Mouse (Mus musculus) embryonic facial prominence, embryonic 10.5 days (tissue): Measurements from ENCODE around the gene Actg1. TPM values are rescaled to one million over a fixed set of nuclear protein-coding genes. Genes with fewer than 3 reads are reported as not detected.
A peak's percentile ranks its signal among the peaks of the same experiment; 100 is the strongest.

ENCODE experiments used
- DNase-seq: peaks from one replicate; pipeline ENCODE4 v3.0.0-alpha.2; 2017; ENCODE audit warnings: low spot score
- H3K27ac ChIP-seq: fragments of 300-500 bp; sonication (generic); replicated peaks from 2 replicates; pipeline ENCODE4 v1.5.1; 2016; ENCODE audit warnings: mild to moderate bottlenecking
- H3K27me3 ChIP-seq: fragments of 300-500 bp; sonication (generic); replicated peaks from 2 replicates; pipeline ENCODE4 v1.6.1; 2016; ENCODE audit warnings: low read depth, mild to moderate bottlenecking; ENCODE audit not compliant: poor library complexity, severe bottlenecking
- H3K36me3 ChIP-seq: fragments of 300-500 bp; sonication (generic); replicated peaks from 2 replicates; pipeline ENCODE4 v1.6.1; 2016; ENCODE audit warnings: mild to moderate bottlenecking, moderate library complexity
- H3K4me1 ChIP-seq: fragments of 300-500 bp; sonication (generic); 2 replicates; pipeline ENCODE4 v1.6.1; 2016
- H3K4me3 ChIP-seq: fragments of 300-500 bp; sonication (generic); 2 replicates; pipeline ENCODE4 v1.5.1; 2016; ENCODE audit warnings: mild to moderate bottlenecking, moderate library complexity
- H3K9me3 ChIP-seq: fragments of 300-500 bp; sonication (generic); 2 replicates; pipeline ENCODE4 v1.6.1; 2016; ENCODE audit warnings: mild to moderate bottlenecking
- WGBS: fragments of 180-500 bp; shearing (Covaris S2); methylation state at CpG from one replicate; pipeline ENCODE4 v1.1.7; 2016; 5-methylcytosine and 5-hydroxymethylcytosine counted together
- microRNA-seq: library from miRNA; unstranded; fragments of <30 nt; microRNA quantifications from one replicate; pipeline ENCODE4, GENCODE M21; 2017
- polyA plus RNA-seq: library from polyadenylated mRNA; unstranded; fragments of >200 nt; fragmentation: Nextera tagmentation; extraction: Ambion mirVana; gene quantifications from 2 replicates; pipeline ENCODE4 v1.2.1, GENCODE M21; 2016

Actg1 gene
- polyA plus RNA-seq, 1 experiment from 2014 or later: 3,150 TPM

DNA sequence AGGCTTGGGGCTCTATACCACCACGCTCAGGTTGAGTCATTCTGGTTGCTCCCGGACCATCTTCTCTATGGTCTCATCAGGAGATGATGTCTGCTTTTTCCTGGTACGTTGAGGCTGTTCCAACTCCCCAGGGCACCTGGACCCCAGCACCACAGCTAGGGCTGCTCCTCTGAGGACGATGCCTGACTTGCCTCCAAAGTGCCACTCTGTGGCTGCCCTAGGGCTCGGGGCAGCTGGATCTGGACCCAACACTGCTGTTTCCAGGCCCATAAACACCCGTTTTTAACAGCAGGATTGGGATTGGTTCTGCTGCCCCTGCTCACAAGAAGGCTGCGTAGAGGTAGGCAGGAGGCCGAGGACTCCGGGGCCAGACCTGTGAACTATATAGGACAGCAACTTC, 45.2 kb downstream of the Actg1 start:
- Histone ChIP-seq H3K36me3 (no peaks in the 10 kb centered on the region; the same call in 1 of the 2 replicates), H3K27ac (0 out of 2 replicates have a peak overlapping the region, but pooled peaks have one; percentile 98), H3K27me3 (peaks cover 22% of the 10 kb centered on the region), H3K9me3 (no peaks in the 10 kb centered on the region), H3K4me1 (peaks cover 61% of the 10 kb centered on the region), H3K4me3 (no peak overlapping the region)
- WGBS: 84% methylated on average over 9 of the region's 9 CpGs
- DNase-seq: no peak

DNA sequence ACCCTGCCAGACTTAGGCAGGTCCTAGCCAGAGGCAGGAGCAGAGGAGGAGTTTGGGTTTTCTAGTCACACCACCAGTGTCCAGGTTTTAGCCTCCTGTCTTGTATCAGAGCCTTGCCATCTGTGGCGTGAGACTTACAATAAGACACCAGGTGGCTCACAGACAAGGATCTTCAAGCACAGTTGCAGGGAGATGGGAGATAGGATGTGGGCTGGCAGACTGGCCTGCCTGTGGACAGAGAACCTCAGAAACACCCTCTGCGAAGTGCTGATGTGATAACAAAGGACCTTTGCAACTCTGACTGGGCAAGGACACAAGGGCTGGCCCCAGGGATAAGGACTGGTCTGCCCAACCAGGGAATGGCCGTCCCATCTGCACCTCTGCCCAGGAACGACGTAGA, 48.9 kb downstream of the Actg1 start:
- no peak overlapping the region for H3K4me3 ChIP-seq
- peaks cover 10% of the 10 kb centered on the region; the same call in 1 of the 2 replicates for H3K27me3 ChIP-seq
- WGBS: 57% methylated on average over 5 of the region's 5 CpGs
- no peaks in the 10 kb centered on the region for H3K9me3 ChIP-seq
- H3K27ac ChIP-seq: peak overlapping the region; percentile 5; the same call in 1 of the 2 replicates
- H3K36me3 ChIP-seq: no peaks in the 10 kb centered on the region; the same call in 1 of the 2 replicates
- no peak for DNase-seq
- peaks cover 62% of the 10 kb centered on the region for H3K4me1 ChIP-seq

DNA sequence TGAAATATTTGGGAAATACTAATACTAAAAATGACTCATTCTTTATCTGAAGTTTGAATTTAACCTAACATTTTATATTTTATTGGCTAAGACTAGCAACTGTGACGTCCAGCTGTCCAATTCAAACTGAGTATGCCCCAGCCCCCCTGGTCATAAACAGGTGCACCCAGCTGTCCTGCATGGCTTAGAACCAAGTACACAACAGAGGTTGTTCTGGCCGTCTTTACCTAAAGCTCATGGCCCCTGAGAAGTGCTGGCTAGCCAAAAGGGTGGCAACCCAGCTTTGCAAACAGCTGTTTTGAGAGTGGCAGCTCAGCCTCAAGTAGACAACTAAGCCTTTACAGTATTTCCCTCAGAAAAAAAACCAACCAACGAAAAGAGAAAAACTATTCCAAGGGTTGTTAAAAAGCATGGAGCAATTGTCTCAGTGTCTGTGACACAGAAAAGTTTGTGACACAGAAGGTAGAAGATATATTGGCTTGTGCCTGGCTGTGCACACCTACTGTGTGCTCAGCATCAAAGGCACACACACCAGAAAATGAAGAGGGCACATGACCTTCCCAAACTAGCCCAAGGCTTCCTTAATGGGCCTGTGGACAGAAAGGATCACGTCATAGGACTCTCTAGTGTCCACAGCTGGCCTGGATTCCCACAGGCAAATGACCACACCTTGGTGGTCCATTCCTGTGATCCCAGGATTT, 49.8 kb downstream of the Actg1 start:
- WGBS: 84% methylated on average over 4 of the region's 4 CpGs
- DNase-seq: no peak
- H3K4me3 ChIP-seq: no peak overlapping the region
- H3K27me3 ChIP-seq: peaks cover 5% of the 10 kb centered on the region; the same call in 1 of the 2 replicates
- H3K9me3 ChIP-seq: no peaks in the 10 kb centered on the region
- H3K27ac ChIP-seq: no peak overlapping the region; the same call in 1 of the 2 replicates
- H3K36me3 ChIP-seq: peaks cover 2% of the 10 kb centered on the region; the same call in 1 of the 2 replicates
- H3K4me1 ChIP-seq: peaks cover 62% of the 10 kb centered on the region

DNA sequence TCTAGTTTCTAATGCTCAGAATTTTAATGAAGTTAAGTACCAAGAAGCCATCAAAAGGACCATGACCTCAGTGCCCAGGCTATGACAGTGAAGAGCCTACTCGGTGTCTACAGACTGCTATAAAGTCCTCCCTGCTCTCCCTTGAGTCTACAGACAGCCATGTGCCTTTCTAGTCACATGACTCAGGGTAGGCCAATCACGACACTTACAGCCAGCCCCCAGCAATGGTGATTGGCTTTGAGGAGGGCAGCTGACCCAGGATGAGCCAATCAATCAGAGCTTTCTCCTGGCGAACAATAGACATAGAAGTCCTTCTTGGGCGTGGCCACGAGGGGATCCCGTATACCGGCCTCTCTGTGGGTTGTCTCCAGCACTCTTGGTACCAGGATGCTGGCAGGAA, 50.6 kb downstream of the Actg1 start:
- peaks cover 65% of the 10 kb centered on the region for H3K4me1 ChIP-seq
- DNase-seq: no peak
- H3K27ac ChIP-seq: peak overlapping the region; percentile 63
- peaks cover 10% of the 10 kb centered on the region for H3K36me3 ChIP-seq
- peak overlapping the region; percentile 3; the same call in 1 of the 2 replicates for H3K4me3 ChIP-seq
- 78% methylated on average over 7 of the region's 7 CpGs for WGBS
- no peaks in the 10 kb centered on the region for H3K9me3 ChIP-seq
- H3K27me3 ChIP-seq: no peaks in the 10 kb centered on the region

DNA sequence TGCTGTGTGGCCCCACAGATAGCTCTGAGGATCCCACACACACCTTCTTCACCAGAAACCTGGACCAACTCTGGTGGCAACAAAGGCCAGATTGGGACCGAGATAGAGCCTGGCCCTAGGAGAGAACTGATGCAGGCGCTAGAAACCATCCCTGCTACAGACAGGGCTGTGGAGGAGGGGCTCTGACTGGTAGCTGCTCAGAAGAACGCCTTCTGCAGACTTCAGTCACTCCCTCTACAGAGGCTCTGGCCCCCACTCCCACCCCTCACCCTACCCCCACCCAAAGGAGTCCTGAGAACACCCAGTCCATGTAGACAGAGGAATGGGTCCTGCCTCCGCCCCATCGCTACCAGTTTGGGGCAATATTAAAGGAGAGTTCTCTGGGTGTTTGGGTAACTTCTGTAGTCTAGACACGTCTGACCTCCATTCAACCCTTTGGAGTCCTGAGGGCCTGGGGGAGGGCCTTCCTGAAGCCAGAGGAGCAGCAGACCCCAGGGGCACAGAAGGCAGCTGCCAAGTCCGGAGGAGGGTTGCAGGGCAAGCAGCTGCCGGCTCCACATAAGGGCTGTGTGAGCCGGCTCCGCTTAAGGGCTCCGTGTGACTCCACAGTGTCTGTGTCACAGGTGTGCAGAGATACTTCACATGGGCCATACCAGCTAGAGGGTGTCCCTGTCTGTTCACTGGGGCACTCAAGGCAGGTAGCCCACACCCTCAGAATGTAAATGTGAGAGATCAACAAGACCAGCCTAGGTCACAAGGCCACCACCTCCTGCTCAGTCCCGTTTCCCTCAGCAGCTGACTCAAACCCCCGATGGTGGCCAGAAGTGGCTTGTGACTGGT, 51.8 kb downstream of the Actg1 start:
- peak overlapping the region; percentile 63 for H3K27ac ChIP-seq
- no peaks in the 10 kb centered on the region for H3K27me3 ChIP-seq
- 40% methylated on average over 13 of the region's 13 CpGs for WGBS
- peaks cover 64% of the 10 kb centered on the region for H3K4me1 ChIP-seq
- H3K9me3 ChIP-seq: no peaks in the 10 kb centered on the region
- peak overlapping the region; percentile 32 for H3K4me3 ChIP-seq
- peak; percentile 54 for DNase-seq
- H3K36me3 ChIP-seq: peaks cover 17% of the 10 kb centered on the region

Small RNAs within 50 kb of the gene (microRNA-seq; reads per million reads assigned to microRNA genes)
- gene Gm23419: not detected
- 5.2 reads per million, percentile 14 among the genes with 10 or more reads in this experiment for gene Mir6935

Other genes with a start within 250 kb of the Actg1 start
- 20.2 and 21.4 TPM in 2 replicates for gene Tepsin, start 249.8 kb downstream of the Actg1 start, polyA plus RNA-seq
- 82.0 and 87.7 TPM in 2 replicates for gene Ndufaf8, start 249.6 kb downstream of the Actg1 start, polyA plus RNA-seq
- 99.0 and 103 TPM in 2 replicates for gene Slc38a10, start 197.2 kb downstream of the Actg1 start, polyA plus RNA-seq
- gene Bahcc1, start 115.6 kb downstream of the Actg1 start, polyA plus RNA-seq: 18.0 and 18.4 TPM in 2 replicates
- 0.10 and 0.19 TPM in 2 replicates for gene Fscn2, start 13.0 kb upstream of the Actg1 start, polyA plus RNA-seq
- 38.3 and 39.0 TPM in 2 replicates for gene Faap100, start 30.2 kb upstream of the Actg1 start, polyA plus RNA-seq
- gene Nploc4, start 89.2 kb upstream of the Actg1 start, polyA plus RNA-seq: 45.3 and 51.9 TPM in 2 replicates
- 0.69 and 1.5 TPM in 2 replicates for gene Tspan10, start 94.1 kb upstream of the Actg1 start, polyA plus RNA-seq
- gene Pde6g, start 105.0 kb upstream of the Actg1 start, polyA plus RNA-seq: 0.44 and 0.67 TPM in 2 replicates
- gene Oxld1, start 109.5 kb upstream of the Actg1 start, polyA plus RNA-seq: 8.5 and 12.8 TPM in 2 replicates
- gene Ccdc137, start 109.6 kb upstream of the Actg1 start, polyA plus RNA-seq: 49.6 and 50.7 TPM in 2 replicates
- gene Arl16, start 119.1 kb upstream of the Actg1 start, polyA plus RNA-seq: 55.9 and 66.9 TPM in 2 replicates
- 206 and 216 TPM in 2 replicates for gene Mrpl12, start 136.1 kb upstream of the Actg1 start, polyA plus RNA-seq
- 68.6 and 69.4 TPM in 2 replicates for gene Slc25a10, start 143.3 kb upstream of the Actg1 start, polyA plus RNA-seq
- 0.33 and 0.62 TPM in 2 replicates for gene Gcgr, start 182.2 kb upstream of the Actg1 start, polyA plus RNA-seq
- gene Mcrip1, start 201.2 kb upstream of the Actg1 start, polyA plus RNA-seq: 201 and 221 TPM in 2 replicates
- not detected in 2 replicates for gene Ppp1r27, start 202.6 kb upstream of the Actg1 start, polyA plus RNA-seq
- 556 and 565 TPM in 2 replicates for gene P4hb, start 224.7 kb upstream of the Actg1 start, polyA plus RNA-seq
- 735 and 777 TPM in 2 replicates for gene Arhgdia, start 233.1 kb upstream of the Actg1 start, polyA plus RNA-seq
- gene Alyref, start 249.8 kb upstream of the Actg1 start, polyA plus RNA-seq: 620 and 640 TPM in 2 replicates
- 192 and 198 TPM in 2 replicates for gene Anapc11, start 249.9 kb upstream of the Actg1 start, polyA plus RNA-seq